In genomic region chr11:117934576-117935368, GRCm38 (mm10) we compare ENCODE assay signal across 12 mouse cellular contexts. TPM values are rescaled to one million over a fixed set of nuclear protein-coding genes. Genes with fewer than 3 reads are reported as not detected.
A peak's percentile ranks its signal among the peaks of the same experiment; 100 is the strongest.
DNase-seq lines count a peak whose midpoint lies in the region; ATAC-seq and TF ChIP-seq lines count a peak whose summit lies in the region.
"Had no signal": no experiment of that assay in that cellular context is flagged by ENCODE, and none has a peak within 500 bp of the region (broad histone marks: within the 10 kb centered on the region; RNA-seq: fewer than 3 reads in every experiment).

No protein-coding gene starts in this region.

- H3K27ac ChIP-seq in heart, embryonic 10.5 days = peak overlapping the region; percentile 42
- H3K27ac ChIP-seq in lung, postnatal 0 days (ENCODE audit: low read length) = peak overlapping the region; percentile 84
- peak overlapping the region; percentile 47 for H3K27ac ChIP-seq in limb, embryonic 10.5 days
- H3K27ac ChIP-seq in stomach, embryonic 15.5 days = peak overlapping the region; percentile 48
- no peak overlapping the region for H3K27ac ChIP-seq in left cerebral cortex, adult 2 months

- H3K9me3 ChIP-seq in heart, embryonic 10.5 days = no peaks in the 10 kb centered on the region
- no peaks in the 10 kb centered on the region for H3K9me3 ChIP-seq in lung, postnatal 0 days (ENCODE audit: low read length)
- H3K9me3 ChIP-seq in limb, embryonic 10.5 days (replicated peaks) = no peaks in the 10 kb centered on the region
- H3K9me3 ChIP-seq in stomach, embryonic 15.5 days = no peaks in the 10 kb centered on the region

- no peaks in the 10 kb centered on the region for H3K36me3 ChIP-seq in heart, embryonic 10.5 days
- H3K36me3 ChIP-seq in lung, postnatal 0 days (ENCODE audit: insufficient read depth, low read length) = no peaks in the 10 kb centered on the region
- no peaks in the 10 kb centered on the region for H3K36me3 ChIP-seq in limb, embryonic 10.5 days
- no peaks in the 10 kb centered on the region for H3K36me3 ChIP-seq in stomach, embryonic 15.5 days

- intact Hi-C loops in heart, postnatal 14 days (cut with DNase I) = no loop called here
- intact Hi-C loops in left cerebral cortex, adult 2 months (cut with DNase I) = no loop called here

- no peak for ATAC-seq in lung, postnatal 0 days
- ATAC-seq in stomach, embryonic 15.5 days (ENCODE audit: insufficient read depth, low FRiP score, low read depth) = no peak

- no peak overlapping the region for H3K4me2 ChIP-seq in lung, postnatal 0 days (replicated peaks; ENCODE audit: low read depth, low read length)
- no peak overlapping the region for H3K4me2 ChIP-seq in stomach, embryonic 15.5 days
- H3K4me2 ChIP-seq: lung, embryonic 14.5 days had no signal

- no peak for DNase-seq in heart, embryonic 10.5 days (ENCODE audit: low spot score)
- DNase-seq in heart, postnatal 14 days = no peak
- DNase-seq in lung, postnatal 0 days (ENCODE audit: low spot score) = no peak
- no peak for DNase-seq in lung, adult 2 months
- no peak for DNase-seq in limb, embryonic 10.5 days (ENCODE audit: low spot score)
- no peak for DNase-seq in spleen, adult 12 weeks (ENCODE audit: low spot score)
- DNase-seq in left cerebral cortex, adult 2 months (ENCODE audit: extremely low spot score in 1 of 2, low spot score in 2 of 2) = no peak
- DNase-seq: adrenal gland, adult 8-10 months; embryo, embryonic 11 days had no signal

- peaks cover 75% of the 10 kb centered on the region for H3K27me3 ChIP-seq in heart, embryonic 10.5 days (ENCODE audit: insufficient read depth, poor library complexity, severe bottlenecking)
- H3K27me3 ChIP-seq in lung, postnatal 0 days (replicated peaks; ENCODE audit: insufficient read depth, low read length) = 0 out of 2 replicates have a peak, but pooled peaks cover under 1% of the 10 kb centered on the region
- H3K27me3 ChIP-seq in limb, embryonic 10.5 days (ENCODE audit: low read depth, poor library complexity, severe bottlenecking) = peaks cover 45% of the 10 kb centered on the region
- no peaks in the 10 kb centered on the region for H3K27me3 ChIP-seq in stomach, embryonic 15.5 days (replicated peaks)
- H3K27me3 ChIP-seq: Patski had no signal

- no peak overlapping the region for H3K9ac ChIP-seq in lung, postnatal 0 days (replicated peaks; ENCODE audit: low read depth)
- no peak overlapping the region for H3K9ac ChIP-seq in stomach, embryonic 15.5 days
- H3K9ac ChIP-seq: lung, embryonic 14.5 days had no signal

- no peak overlapping the region for H3K4me3 ChIP-seq in heart, embryonic 10.5 days
- H3K4me3 ChIP-seq in lung, postnatal 0 days (ENCODE audit: low read depth, low read length) = no peak overlapping the region
- H3K4me3 ChIP-seq in lung, adult 2 months (replicated peaks; ENCODE audit: extremely low read depth, low read depth, low read length) = no peak overlapping the region
- H3K4me3 ChIP-seq in limb, embryonic 10.5 days = no peak overlapping the region
- H3K4me3 ChIP-seq in stomach, embryonic 15.5 days (replicated peaks) = no peak overlapping the region
- no peak overlapping the region for H3K4me3 ChIP-seq in left cerebral cortex, adult 2 months

- 53% methylated on average over 5 of the region's 5 CpGs for WGBS in heart, embryonic 10.5 days
- WGBS in lung, postnatal 0 days = 66% methylated on average over 5 of the region's 5 CpGs
- WGBS in lung, adult 2 months = 64% methylated on average over 5 of the region's 5 CpGs
- WGBS in limb, embryonic 10.5 days = 37% methylated on average over 5 of the region's 5 CpGs
- WGBS in stomach, embryonic 15.5 days = 54% methylated on average over 5 of the region's 5 CpGs

- no peak for TF ChIP-seq POLR2A in lung, adult 2 months (IDR thresholded peaks at IDR 0.05; ENCODE audit: borderline replicate concordance, extremely low read depth, low read depth, low read length)

- TF ChIP-seq EP300 in lung, postnatal 0 days (IDR thresholded peaks at IDR 0.05) = no peak

- TF ChIP-seq CTCF in lung, postnatal 0 days (IDR thresholded peaks at IDR 0.05) = no peak
- TF ChIP-seq CTCF in lung, adult 2 months (IDR thresholded peaks at IDR 0.05; ENCODE audit: insufficient read depth, low read length) = no peak
- no peak for TF ChIP-seq CTCF in left cerebral cortex, adult 2 months (IDR thresholded peaks at IDR 0.05)

- peaks cover 75% of the 10 kb centered on the region for H3K4me1 ChIP-seq in heart, embryonic 10.5 days
- peaks cover 41% of the 10 kb centered on the region for H3K4me1 ChIP-seq in lung, postnatal 0 days (ENCODE audit: insufficient read depth, low read depth, low read length)
- H3K4me1 ChIP-seq in lung, adult 2 months (ENCODE audit: control insufficient read depth, insufficient read depth, low read length) = peaks cover 31% of the 10 kb centered on the region
- H3K4me1 ChIP-seq in limb, embryonic 10.5 days = peaks cover 78% of the 10 kb centered on the region
- H3K4me1 ChIP-seq in stomach, embryonic 15.5 days = peaks cover 67% of the 10 kb centered on the region

RNA-seq across cellular contexts. Expression of gene Socs3, which starts 35.1 kb away (rescaled TPM):
- polyA plus RNA-seq in heart, embryonic 10.5 days (2016; fragmentation: Nextera tagmentation; extraction: Ambion mirVana) = 6.9 and 10.6 TPM in 2 replicates
- total RNA-seq in heart, postnatal 14 days (2021) = 1 to 10 TPM; 4.1 to 5.1 TPM
- 27.5 and 57.0 TPM in 2 replicates for polyA plus RNA-seq in lung, postnatal 0 days (2015; fragmentation: Nextera tagmentation; extraction: Ambion mirVana)
- 32.1 and 40.6 TPM in 2 replicates for polyA plus RNA-seq in lung, adult 2 months (2012; rRNA removed)
- polyA plus RNA-seq in limb, embryonic 10.5 days (2016; fragmentation: Nextera tagmentation; extraction: Ambion mirVana) = 11.2 and 13.2 TPM in 2 replicates
- 16.0 and 18.5 TPM in 2 replicates for polyA plus RNA-seq in stomach, embryonic 15.5 days (2015; fragmentation: Nextera tagmentation; extraction: Ambion mirVana)
- 1 to 10 TPM; 4.4 to 6.1 TPM for total RNA-seq in left cerebral cortex, adult 2 months (2021)

RNA-seq across cellular contexts. Expression of gene Pgs1, which starts 51.3 kb away (rescaled TPM):
- 34.0 and 38.5 TPM in 2 replicates for polyA plus RNA-seq in heart, embryonic 10.5 days (2016; fragmentation: Nextera tagmentation; extraction: Ambion mirVana)
- 10 to 100 TPM; 20.5 to 22.3 TPM for total RNA-seq in heart, postnatal 14 days (2021)
- 88.6 and 89.5 TPM in 2 replicates for polyA plus RNA-seq in lung, postnatal 0 days (2015; fragmentation: Nextera tagmentation; extraction: Ambion mirVana)
- 83.2 and 104 TPM in 2 replicates for polyA plus RNA-seq in lung, adult 2 months (2012; rRNA removed)
- polyA plus RNA-seq in limb, embryonic 10.5 days (2016; fragmentation: Nextera tagmentation; extraction: Ambion mirVana) = 47.1 and 47.4 TPM in 2 replicates
- polyA plus RNA-seq in stomach, embryonic 15.5 days (2015; fragmentation: Nextera tagmentation; extraction: Ambion mirVana) = 31.7 and 34.6 TPM in 2 replicates
- 10 to 100 TPM; 83.3 to 85.5 TPM for total RNA-seq in left cerebral cortex, adult 2 months (2021)
